Mouse (Mus musculus) cerebellum, adult 9-11 months (tissue): ENCODE results near the gene Gnb1.
"Not testable (repeated sequence)": the region's sequence is repeated elsewhere in the genome, so short reads cannot be mapped to it uniquely, and the experiment has no call there.

Experiments
- DNase-seq: peaks from one replicate; pipeline ENCODE4 v3.0.0; 2022

The Gnb1 gene

GRCm38 (mm10) chr4:155554880-155555279 lies 63.7 kb downstream of the Gnb1 start:
- DNase-seq, result no peak

GRCm38 (mm10) chr4:155555464-155555863 lies 64.3 kb downstream of the Gnb1 start:
- no peak for DNase-seq

- no peak for DNase-seq
Observed at GRCm38 (mm10) chr4:155559454-155559853, 68.3 kb downstream of the Gnb1 start.

- no peak for DNase-seq
Observed at GRCm38 (mm10) chr4:155560932-155561331, 69.8 kb downstream of the Gnb1 start.

- DNase-seq, result peak; percentile 60
Observed at GRCm38 (mm10) chr4:155561661-155562442, 70.7 kb downstream of the Gnb1 start, which contains the start of gene Nadk. Gene Nadk, plus strand, starts transcription at chr4:155562378.

GRCm38 (mm10) chr4:155562725-155563399 lies 71.7 kb downstream of the Gnb1 start:
- DNase-seq, result peak; percentile 82

GRCm38 (mm10) chr4:155563400-155564231 lies 72.5 kb downstream of the Gnb1 start:
- peak; percentile 97 for DNase-seq

GRCm38 (mm10) chr4:155564315-155565069 lies 73.3 kb downstream of the Gnb1 start:
- DNase-seq, result peak; percentile 69

GRCm38 (mm10) chr4:155566555-155566954 lies 75.4 kb downstream of the Gnb1 start:
- no peak for DNase-seq

GRCm38 (mm10) chr4:155568170-155568569 lies 77.0 kb downstream of the Gnb1 start:
- DNase-seq, result no peak

- no peak for DNase-seq
Observed at GRCm38 (mm10) chr4:155568632-155569370, 77.6 kb downstream of the Gnb1 start.

GRCm38 (mm10) chr4:155569818-155570217 lies 78.7 kb downstream of the Gnb1 start:
- no peak for DNase-seq

- DNase-seq, result not testable (repeated sequence)
Observed at GRCm38 (mm10) chr4:155570315-155570714, 79.2 kb downstream of the Gnb1 start.

- no peak for DNase-seq
Observed at GRCm38 (mm10) chr4:155571442-155571841, 80.3 kb downstream of the Gnb1 start.

GRCm38 (mm10) chr4:155573155-155573554 lies 82.0 kb downstream of the Gnb1 start:
- no peak for DNase-seq

GRCm38 (mm10) chr4:155573876-155574275 lies 82.7 kb downstream of the Gnb1 start:
- DNase-seq, result no peak

- DNase-seq, result no peak
Observed at GRCm38 (mm10) chr4:155574931-155575330, 83.8 kb downstream of the Gnb1 start.

GRCm38 (mm10) chr4:155575521-155575920 lies 84.4 kb downstream of the Gnb1 start:
- DNase-seq, result no peak

GRCm38 (mm10) chr4:155577132-155577531 lies 86.0 kb downstream of the Gnb1 start:
- DNase-seq, result no peak

- DNase-seq, result no peak
Observed at GRCm38 (mm10) chr4:155577741-155578140, 86.6 kb downstream of the Gnb1 start.

- DNase-seq, result no peak
Observed at GRCm38 (mm10) chr4:155578336-155579125, 87.4 kb downstream of the Gnb1 start.
